Mouse (Mus musculus): ENCODE results near the gene U2af1. TPM values are rescaled to one million over a fixed set of nuclear protein-coding genes. Genes with fewer than 3 reads are reported as not detected.

The U2af1 gene
- polyA plus RNA-seq, 1 experiment, result 10.8 TPM

DNA sequence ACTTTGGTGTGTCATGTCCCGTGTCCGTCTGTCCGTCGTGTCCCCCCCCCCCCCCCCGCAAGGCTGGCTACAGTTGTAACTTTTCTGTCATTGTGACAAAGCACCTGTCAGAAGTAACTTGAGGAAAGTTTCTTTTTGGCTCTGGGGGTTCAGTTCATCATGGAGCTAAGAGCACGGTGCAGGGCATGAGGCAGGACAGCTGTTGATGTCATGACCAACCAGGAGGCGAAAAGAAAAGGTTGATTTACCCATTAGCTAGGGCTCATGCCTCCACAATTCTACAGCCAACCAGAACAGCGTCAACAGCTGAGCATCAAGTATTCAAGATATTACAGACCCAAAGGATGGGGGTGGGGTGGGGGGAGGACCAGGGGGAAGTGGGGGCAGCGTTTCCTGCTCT lies 9.6 kb upstream of the U2af1 start:
- TF ChIP-seq GATA1 (IDR thresholded peaks at IDR 0.05; ENCODE audit: low read length) (no peak), TAL1 (IDR thresholded peaks at IDR 0.05; ENCODE audit: low read length) (no peak)
- Histone ChIP-seq H3K4me3 (replicated peaks) (no peak overlapping the region), H3K27me3 (ENCODE audit: control insufficient read depth) (peaks cover 8% of the 10 kb centered on the region), H3K36me3 (ENCODE audit: control insufficient read depth) (no peaks in the 10 kb centered on the region), H3K4me1 (ENCODE audit: control insufficient read depth) (peaks cover 2% of the 10 kb centered on the region), H3K9me3 (ENCODE audit: control insufficient read depth, low read length) (no peaks in the 10 kb centered on the region)

DNA sequence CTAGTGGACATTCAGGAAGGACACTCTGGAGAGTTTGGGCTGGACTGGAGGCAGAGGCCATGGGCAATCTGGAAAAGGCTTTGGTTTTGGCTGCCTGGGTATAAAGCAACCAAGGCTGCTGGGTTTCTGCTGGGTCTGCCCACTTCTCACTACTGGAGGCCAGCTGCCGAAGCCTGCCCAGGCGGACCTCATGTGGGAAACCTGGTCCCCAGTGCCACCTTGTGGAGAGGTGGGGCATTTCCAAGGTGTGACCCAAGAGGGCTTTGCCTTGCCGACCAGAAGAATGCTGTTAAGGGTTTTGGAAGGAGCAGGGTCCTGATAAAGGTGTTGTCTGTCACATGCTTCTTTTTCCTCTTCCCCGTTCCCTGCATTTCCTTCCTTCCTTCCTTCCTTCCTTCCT lies 6.1 kb upstream of the U2af1 start:
- Histone ChIP-seq H3K4me1 (ENCODE audit: control insufficient read depth) (peaks cover 11% of the 10 kb centered on the region), H3K4me3 (replicated peaks) (no peak overlapping the region), H3K27me3 (ENCODE audit: control insufficient read depth) (peaks cover 9% of the 10 kb centered on the region), H3K9me3 (ENCODE audit: control insufficient read depth, low read length) (peaks cover 2% of the 10 kb centered on the region; the same call in 1 of the 2 replicates), H3K36me3 (ENCODE audit: control insufficient read depth) (no peaks in the 10 kb centered on the region)
- TF ChIP-seq GATA1 (IDR thresholded peaks at IDR 0.05; ENCODE audit: low read length) (no peak), TAL1 (IDR thresholded peaks at IDR 0.05; ENCODE audit: low read length) (no peak)

DNA sequence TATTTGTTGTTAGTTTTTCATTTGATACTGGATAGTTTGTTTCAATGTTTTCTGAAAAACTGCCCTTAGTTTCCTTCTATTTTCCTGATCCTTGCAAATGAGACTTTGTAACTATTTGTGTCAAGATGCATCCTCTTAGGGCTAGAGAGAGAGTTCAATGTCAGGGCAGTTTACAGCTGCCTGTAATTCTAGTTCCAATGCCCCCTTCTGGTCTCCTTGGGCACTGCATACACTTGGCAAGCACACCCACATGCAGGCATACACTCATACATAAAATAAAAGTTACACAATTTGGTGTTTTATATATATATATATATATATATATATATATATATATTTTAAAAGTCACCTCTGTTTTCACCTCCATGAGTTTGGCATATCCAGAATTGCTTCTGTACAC lies 4.2 kb upstream of the U2af1 start:
- TF ChIP-seq GATA1 (IDR thresholded peaks at IDR 0.05; ENCODE audit: low read length) (no peak), TAL1 (IDR thresholded peaks at IDR 0.05; ENCODE audit: low read length) (no peak)
- peaks cover 9% of the 10 kb centered on the region for H3K27me3 ChIP-seq (ENCODE audit: control insufficient read depth)
- H3K4me3 ChIP-seq (replicated peaks), result no peak overlapping the region
- peaks cover 22% of the 10 kb centered on the region for H3K4me1 ChIP-seq (ENCODE audit: control insufficient read depth)
- H3K9me3 ChIP-seq (ENCODE audit: control insufficient read depth, low read length), result peaks cover 2% of the 10 kb centered on the region; the same call in 1 of the 2 replicates
- H3K36me3 ChIP-seq (ENCODE audit: control insufficient read depth), result no peaks in the 10 kb centered on the region

DNA sequence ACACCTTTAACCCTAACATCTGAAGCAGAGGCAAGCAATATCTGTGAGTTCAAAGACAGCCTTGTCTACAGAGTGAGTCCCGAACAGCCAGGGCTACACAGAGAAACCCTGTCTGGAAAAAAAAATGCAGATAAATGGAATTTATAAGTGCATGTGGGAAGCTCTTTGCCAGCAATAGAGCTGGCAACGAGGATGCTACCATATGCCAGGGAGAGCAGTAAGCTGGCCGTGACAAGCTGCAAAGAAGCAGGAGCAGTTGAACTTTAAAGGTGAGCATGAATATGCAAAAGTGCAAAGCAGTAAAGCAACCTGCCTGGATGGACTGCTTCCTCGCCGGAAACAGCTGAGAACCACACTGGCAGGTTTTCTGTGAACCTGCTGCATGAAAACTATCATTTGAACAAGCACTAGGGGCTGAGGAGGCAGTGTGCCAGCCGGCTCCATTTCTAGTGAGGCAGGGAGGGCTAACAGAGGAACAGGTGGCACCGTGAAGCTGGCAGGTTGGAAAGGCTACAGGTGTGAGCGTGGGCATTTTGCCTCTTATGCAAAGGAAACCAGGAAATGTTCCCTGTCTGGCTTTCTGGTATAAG lies 2.1 kb upstream of the U2af1 start:
- Histone ChIP-seq H3K36me3 (ENCODE audit: control insufficient read depth) (peaks cover 17% of the 10 kb centered on the region), H3K9me3 (ENCODE audit: control insufficient read depth, low read length) (peaks cover 2% of the 10 kb centered on the region; the same call in 1 of the 2 replicates), H3K27me3 (ENCODE audit: control insufficient read depth) (peaks cover 4% of the 10 kb centered on the region; the same call in 1 of the 2 replicates), H3K4me3 (replicated peaks) (no peak overlapping the region), H3K4me1 (ENCODE audit: control insufficient read depth) (peaks cover 40% of the 10 kb centered on the region)
- TF ChIP-seq TAL1 (IDR thresholded peaks at IDR 0.05; ENCODE audit: low read length) (no peak), GATA1 (IDR thresholded peaks at IDR 0.05; ENCODE audit: low read length) (no peak)

DNA sequence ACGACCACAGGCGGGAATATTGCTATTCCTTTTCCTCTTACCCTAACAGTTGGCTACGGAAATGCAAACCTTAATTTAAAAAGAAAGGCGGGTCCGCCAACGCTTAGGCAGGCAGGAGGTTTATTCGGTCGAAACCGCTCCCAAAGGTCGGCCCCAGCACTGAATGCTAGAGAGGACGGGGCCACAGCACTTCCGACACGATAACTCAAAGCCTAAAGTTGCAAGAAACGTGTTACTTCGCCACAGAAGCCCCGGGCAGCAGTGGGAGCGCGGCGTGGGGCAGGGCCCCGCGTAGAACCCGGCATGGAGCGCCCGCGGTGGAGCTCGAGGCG lies 590 bp downstream of the U2af1 start:
- H3K4me3 ChIP-seq (replicated peaks), result peak overlapping the region; percentile 88
- peaks cover 43% of the 10 kb centered on the region for H3K36me3 ChIP-seq (ENCODE audit: control insufficient read depth)
- no peak for TF ChIP-seq TAL1 (IDR thresholded peaks at IDR 0.05; ENCODE audit: low read length)
- H3K4me1 ChIP-seq (ENCODE audit: control insufficient read depth), result peaks cover 51% of the 10 kb centered on the region
- H3K9me3 ChIP-seq (ENCODE audit: control insufficient read depth, low read length), result peaks cover 2% of the 10 kb centered on the region; the same call in 1 of the 2 replicates
- peaks cover 4% of the 10 kb centered on the region; the same call in 1 of the 2 replicates for H3K27me3 ChIP-seq (ENCODE audit: control insufficient read depth)

DNA sequence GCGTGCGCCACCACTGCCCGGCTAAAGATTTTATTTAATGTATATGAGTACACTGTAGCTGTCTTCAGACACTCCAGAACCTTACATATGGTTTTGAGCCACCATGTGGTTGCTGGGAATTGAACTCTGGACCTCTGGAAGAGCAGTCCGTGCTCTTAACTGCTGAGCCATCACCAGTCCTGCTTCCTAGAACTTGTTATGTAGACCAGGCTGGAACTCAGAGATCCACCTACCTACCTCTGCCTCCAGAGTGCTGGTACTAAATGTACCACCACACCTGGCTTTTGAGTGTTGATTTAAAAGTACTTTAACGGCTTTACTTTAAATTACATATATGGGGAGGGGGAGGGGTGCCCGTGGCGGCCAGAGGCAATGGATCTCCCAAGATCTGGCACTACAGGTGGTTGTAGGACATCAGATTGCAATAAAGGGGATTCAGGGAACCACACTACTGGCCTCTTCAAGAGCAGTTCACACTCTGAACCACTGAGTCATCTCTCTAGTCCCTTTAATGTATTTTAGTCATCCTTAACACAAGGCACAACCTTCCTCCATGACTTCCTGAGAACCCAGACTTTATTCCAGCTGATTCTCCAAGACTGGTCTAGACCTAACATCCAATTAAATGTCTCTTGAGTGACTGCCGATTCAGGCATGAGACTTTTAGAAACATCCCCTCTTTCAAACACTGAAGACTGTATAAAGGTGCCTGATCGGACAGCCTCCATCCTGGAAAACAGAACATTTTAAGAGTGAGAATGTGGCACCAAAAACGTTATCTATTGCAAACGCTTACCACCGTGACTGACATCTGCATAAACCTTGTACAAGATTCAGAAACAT lies 1.3 kb downstream of the U2af1 start:
- TF ChIP-seq GATA1 (IDR thresholded peaks at IDR 0.05; ENCODE audit: low read length), result no peak
- no peak for TF ChIP-seq TAL1 (IDR thresholded peaks at IDR 0.05; ENCODE audit: low read length)

DNA sequence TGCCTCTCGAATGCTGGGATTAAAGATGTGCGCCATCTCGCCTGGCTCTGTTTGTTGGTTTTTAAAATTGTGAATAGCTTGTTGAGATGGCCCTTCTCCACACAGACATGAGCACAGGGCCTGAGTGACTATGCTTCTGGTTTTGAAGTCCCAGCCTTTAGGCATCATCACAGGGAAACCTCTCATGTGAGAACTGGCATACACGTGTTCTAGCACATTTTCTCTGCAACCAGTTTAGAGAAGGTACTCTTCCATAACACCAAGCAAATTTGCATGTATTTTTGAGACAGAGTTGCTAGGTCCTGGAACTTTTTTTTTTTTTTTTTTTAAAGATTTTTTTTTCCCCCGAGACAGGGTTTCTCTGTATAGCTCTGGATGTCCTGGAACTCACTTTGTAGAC lies 2.0 kb downstream of the U2af1 start:
- TF ChIP-seq TAL1 (IDR thresholded peaks at IDR 0.05; ENCODE audit: low read length), result no peak
- TF ChIP-seq GATA1 (IDR thresholded peaks at IDR 0.05; ENCODE audit: low read length), result no peak
- Histone ChIP-seq H3K9me3 (ENCODE audit: control insufficient read depth, low read length) (no peaks in the 10 kb centered on the region), H3K27me3 (ENCODE audit: control insufficient read depth) (peaks cover 3% of the 10 kb centered on the region; the same call in 1 of the 2 replicates), H3K36me3 (ENCODE audit: control insufficient read depth) (peaks cover 57% of the 10 kb centered on the region), H3K4me3 (replicated peaks) (peak overlapping the region; percentile 23), H3K4me1 (ENCODE audit: control insufficient read depth) (peaks cover 51% of the 10 kb centered on the region)

More for the DNA sequence above, 1.3 kb downstream of the U2af1 start:
- H3K4me3 ChIP-seq (replicated peaks), result peak overlapping the region; percentile 88
- H3K27me3 ChIP-seq (ENCODE audit: control insufficient read depth), result peaks cover 4% of the 10 kb centered on the region; the same call in 1 of the 2 replicates
- H3K9me3 ChIP-seq (ENCODE audit: control insufficient read depth, low read length), result no peaks in the 10 kb centered on the region
- peaks cover 51% of the 10 kb centered on the region for H3K4me1 ChIP-seq (ENCODE audit: control insufficient read depth)
- peaks cover 51% of the 10 kb centered on the region for H3K36me3 ChIP-seq (ENCODE audit: control insufficient read depth)

DNA sequence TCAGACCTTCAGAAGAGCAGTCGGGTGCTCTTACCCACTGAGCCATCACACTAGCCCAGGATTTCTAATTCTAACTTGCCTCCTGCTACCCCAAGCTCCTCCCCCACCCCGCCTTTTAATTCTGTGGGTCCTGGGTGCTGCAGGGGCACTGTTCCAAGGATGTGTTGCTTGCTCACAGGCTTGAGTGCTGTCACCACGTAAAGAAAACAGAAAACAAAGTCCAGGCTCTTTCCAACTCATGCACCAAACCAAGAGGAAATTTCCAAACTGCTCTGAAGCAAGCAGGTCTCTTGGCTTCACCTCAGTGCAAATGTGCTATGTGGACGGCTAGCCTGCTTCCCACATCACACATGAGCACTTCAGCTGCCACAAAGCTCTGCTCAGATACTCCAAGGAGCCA lies 3.3 kb downstream of the U2af1 start:
- Histone ChIP-seq H3K4me3 (replicated peaks) (no peak overlapping the region), H3K27me3 (ENCODE audit: control insufficient read depth) (no peaks in the 10 kb centered on the region), H3K36me3 (ENCODE audit: control insufficient read depth) (peaks cover 71% of the 10 kb centered on the region), H3K4me1 (ENCODE audit: control insufficient read depth) (peaks cover 47% of the 10 kb centered on the region), H3K9me3 (ENCODE audit: control insufficient read depth, low read length) (no peaks in the 10 kb centered on the region)
- no peak for TF ChIP-seq GATA1 (IDR thresholded peaks at IDR 0.05; ENCODE audit: low read length)
- TF ChIP-seq TAL1 (IDR thresholded peaks at IDR 0.05; ENCODE audit: low read length), result no peak

DNA sequence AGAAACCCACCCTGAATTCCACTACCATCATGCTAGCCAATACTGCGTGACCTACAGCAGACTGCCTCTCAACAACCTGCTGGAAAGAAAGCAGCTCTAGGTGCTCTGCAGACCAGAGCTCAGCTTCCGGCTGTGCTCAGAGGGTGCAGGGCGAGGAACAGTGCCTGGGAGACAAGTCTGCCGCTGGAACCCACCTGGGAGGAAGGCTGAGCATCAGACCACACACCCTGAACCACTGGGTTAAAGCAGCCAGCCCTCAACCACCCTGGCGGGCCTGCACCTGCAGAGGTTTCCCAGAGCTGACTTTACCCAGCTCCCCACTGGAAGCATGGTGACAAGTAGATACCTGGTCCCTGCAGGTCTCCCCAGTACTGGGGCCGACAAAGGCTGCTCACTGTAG lies 5.4 kb downstream of the U2af1 start:
- Histone ChIP-seq H3K36me3 (ENCODE audit: control insufficient read depth) (peaks cover 91% of the 10 kb centered on the region), H3K27me3 (ENCODE audit: control insufficient read depth) (no peaks in the 10 kb centered on the region), H3K9me3 (ENCODE audit: control insufficient read depth, low read length) (no peaks in the 10 kb centered on the region), H3K4me1 (ENCODE audit: control insufficient read depth) (peaks cover 32% of the 10 kb centered on the region), H3K4me3 (replicated peaks) (no peak overlapping the region)
- no peak for TF ChIP-seq TAL1 (IDR thresholded peaks at IDR 0.05; ENCODE audit: low read length)
- no peak for TF ChIP-seq GATA1 (IDR thresholded peaks at IDR 0.05; ENCODE audit: low read length)

All from erythroblast, embryonic 14.5 days (primary cell).